In genomic region chr2:20672281-20672680, GRCm38 (mm10) we compare ENCODE assay signal across 22 mouse cellular contexts.
DNase-seq lines count a peak whose midpoint lies in the region; ATAC-seq and TF ChIP-seq lines count a peak whose summit lies in the region.
"Had no signal": no experiment of that assay in that cellular context is flagged by ENCODE, and none has a peak within 500 bp of the region (broad histone marks: within the 10 kb centered on the region; RNA-seq: fewer than 3 reads in every experiment).

No protein-coding gene starts in this region.

- H3K9me3 ChIP-seq in liver, postnatal 0 days (ENCODE audit: low read length): no peaks in the 10 kb centered on the region
- H3K9me3 ChIP-seq in E14TG2a.4 (ENCODE audit: low read length) (no peaks in the 10 kb centered on the region), ES-Bruce4 (replicated peaks; ENCODE audit: control insufficient read depth, insufficient read depth, low read length, poor library complexity, severe bottlenecking) (no peaks in the 10 kb centered on the region)
- H3K9me3 ChIP-seq: embryonic facial prominence, embryonic 10.5 days; embryonic facial prominence, embryonic 12.5 days; forebrain, embryonic 10.5 days; forebrain, embryonic 12.5 days; G1E had no signal

- H3K4me2 ChIP-seq in liver, postnatal 0 days (ENCODE audit: low read depth, low read length): no peak overlapping the region
- H3K4me2 ChIP-seq: embryonic facial prominence, embryonic 12.5 days; forebrain, embryonic 12.5 days had no signal

- H3K4me1 ChIP-seq in liver, adult 2 months (ENCODE audit: control insufficient read depth, insufficient read depth, low read length): peaks cover 5% of the 10 kb centered on the region; the same call in 1 of the 2 replicates
- no peaks in the 10 kb centered on the region for H3K4me1 ChIP-seq in liver, postnatal 0 days (ENCODE audit: insufficient read depth)
- H3K4me1 ChIP-seq in E14TG2a.4 (replicated peaks; ENCODE audit: low read depth, low read length) (peaks cover 56% of the 10 kb centered on the region), ES-Bruce4 (ENCODE audit: control insufficient read depth, insufficient read depth, low read length) (no peaks in the 10 kb centered on the region)
- H3K4me1 ChIP-seq: embryonic facial prominence, embryonic 12.5 days; forebrain, embryonic 12.5 days had no signal

- no peak for TF ChIP-seq EP300 in liver, postnatal 0 days (IDR thresholded peaks at IDR 0.05; ENCODE audit: low read depth)
- TF ChIP-seq EP300 in ES-Bruce4 (IDR thresholded peaks at IDR 0.05; ENCODE audit: insufficient read depth, low read depth, low read length): no peak

- H3K9ac ChIP-seq in liver, adult 2 months (ENCODE audit: low read depth, low read length): no peak overlapping the region
- H3K9ac ChIP-seq in liver, postnatal 0 days (replicated peaks): no peak overlapping the region
- peak overlapping the region; percentile 89 for H3K9ac ChIP-seq in ES-Bruce4 (ENCODE audit: low read depth, poor library complexity, severe bottlenecking)
- H3K9ac ChIP-seq: embryonic facial prominence, embryonic 12.5 days; forebrain, embryonic 12.5 days had no signal

- DNase-seq in liver, adult 2 months (ENCODE audit: extremely low read depth, low read depth, low spot score): peak; percentile 68
- DNase-seq in liver, postnatal 0 days: no peak
- peak; percentile 63 for DNase-seq in fat pad, adult 2 months (ENCODE audit: extremely low read depth, low read depth, low spot score)
- DNase-seq in thymus, postnatal 0 days (ENCODE audit: low spot score): no peak
- DNase-seq: adrenal gland, adult 8-10 months; adrenal gland, postnatal 14 days; adrenal gland, postnatal 36 days; cerebellum, adult 11-12 months; cerebellum, adult 8-10 months; cerebellum, adult 9-11 months; cerebellum, postnatal 14 days; cerebellum, postnatal 36 days had no signal

- no peaks in the 10 kb centered on the region for H3K36me3 ChIP-seq in liver, adult 2 months (ENCODE audit: control insufficient read depth, insufficient read depth, low read length)
- no peaks in the 10 kb centered on the region for H3K36me3 ChIP-seq in liver, postnatal 0 days (replicated peaks; ENCODE audit: insufficient read depth, low read length)
- peaks cover 4% of the 10 kb centered on the region; the same call in 1 of the 2 replicates for H3K36me3 ChIP-seq in E14TG2a.4 (ENCODE audit: insufficient read depth, low read length)
- 0 out of 2 replicates have a peak, but pooled peaks cover 5% of the 10 kb centered on the region for H3K36me3 ChIP-seq in ES-Bruce4 (ENCODE audit: control insufficient read depth, insufficient read depth, low read length, poor library complexity, severe bottlenecking)
- H3K36me3 ChIP-seq: embryonic facial prominence, embryonic 10.5 days; embryonic facial prominence, embryonic 12.5 days; forebrain, embryonic 10.5 days; forebrain, embryonic 12.5 days; G1E had no signal

- no peak for TF ChIP-seq CTCF in liver, adult 2 months (IDR thresholded peaks at IDR 0.05; ENCODE audit: low read depth, low read length)
- TF ChIP-seq CTCF in liver, postnatal 0 days (IDR thresholded peaks at IDR 0.05; ENCODE audit: low read depth): no peak
- TF ChIP-seq CTCF in E14TG2a.4 (conservative IDR thresholded peaks at IDR 0.05; ENCODE audit: low read length) (no peak), ES-Bruce4 (IDR thresholded peaks at IDR 0.05; ENCODE audit: low read depth, low read length) (no peak)

- H3K4me3 ChIP-seq in liver, adult 2 months (ENCODE audit: insufficient read depth, low read depth, low read length): no peak overlapping the region
- H3K4me3 ChIP-seq in liver, postnatal 0 days (ENCODE audit: low read depth, low read length): no peak overlapping the region
- H3K4me3 ChIP-seq in E14TG2a.4 (replicated peaks; ENCODE audit: low read length): peak overlapping the region; percentile 83
- peak overlapping the region; percentile 60 for H3K4me3 ChIP-seq in ES-Bruce4 (ENCODE audit: low read depth, low read length)
- H3K4me3 ChIP-seq: embryonic facial prominence, embryonic 10.5 days; embryonic facial prominence, embryonic 12.5 days; forebrain, embryonic 10.5 days; forebrain, embryonic 12.5 days had no signal

- H3K27me3 ChIP-seq in liver, adult 2 months (ENCODE audit: control insufficient read depth, insufficient read depth, low read length): no peaks in the 10 kb centered on the region
- no peaks in the 10 kb centered on the region for H3K27me3 ChIP-seq in liver, postnatal 0 days (ENCODE audit: insufficient read depth, low read length)
- H3K27me3 ChIP-seq in E14TG2a.4 (ENCODE audit: insufficient read depth, low read length) (no peaks in the 10 kb centered on the region), ES-Bruce4 (ENCODE audit: control insufficient read depth, insufficient read depth, low read length, poor library complexity, severe bottlenecking) (no peaks in the 10 kb centered on the region)
- H3K27me3 ChIP-seq: embryonic facial prominence, embryonic 12.5 days; forebrain, embryonic 12.5 days; Patski had no signal

- TF ChIP-seq POLR2A in liver, adult 2 months (IDR thresholded peaks at IDR 0.05; ENCODE audit: extremely low read depth, insufficient read depth, low read length): no peak
- TF ChIP-seq POLR2A in ES-Bruce4 (IDR thresholded peaks at IDR 0.05; ENCODE audit: insufficient read depth, low read length): no peak

- H3K79me2 ChIP-seq in liver, adult 2 months (ENCODE audit: control insufficient read depth, insufficient read depth, low read length): no peaks in the 10 kb centered on the region

- no peak overlapping the region for H3K27ac ChIP-seq in liver, adult 2 months (replicated peaks; ENCODE audit: insufficient read depth, low read depth, low read length)
- H3K27ac ChIP-seq in liver, postnatal 0 days (ENCODE audit: low read depth): no peak overlapping the region
- peak overlapping the region; percentile 100 for H3K27ac ChIP-seq in ES-Bruce4 (ENCODE audit: insufficient read depth, low read length)
- H3K27ac ChIP-seq: embryonic facial prominence, embryonic 10.5 days; embryonic facial prominence, embryonic 12.5 days; forebrain, embryonic 10.5 days; forebrain, embryonic 12.5 days had no signal

- no peak for ATAC-seq in liver, postnatal 0 days
- ATAC-seq in megakaryocyte, adult 5-6 weeks (ENCODE audit: poor library complexity, severe bottlenecking): no peak
- ATAC-seq: activated CD4-positive, CD25-positive, alpha-beta regulatory T cell, adult 4 months; Patski had no signal

- 37% methylated on average over 7 of the region's 7 CpGs for WGBS in liver, adult 2 months
- WGBS in liver, postnatal 0 days (ENCODE audit: insufficient replicate concordance): 73% methylated on average over 7 of the region's 7 CpGs

Comparison
In these comparisons a context has a peak if more than half of its experiments do, and no peak if none do; other contexts are left out.
1. DNase-seq: peak in liver, adult 2 months (single experiment) and fat pad, adult 2 months (single experiment); none in liver, postnatal 0 days (single experiment) and thymus, postnatal 0 days (single experiment).
2. H3K4me3 ChIP-seq: peak in E14TG2a.4 (single experiment) and ES-Bruce4 (single experiment); none in liver, adult 2 months (single experiment) and liver, postnatal 0 days (single experiment).